In genomic region chr5:114679841-114680591, GRCm38 (mm10) we compare ENCODE assay signal across 7 mouse cellular contexts. TPM values are rescaled to one million over a fixed set of nuclear protein-coding genes. Genes with fewer than 3 reads are reported as not detected.
DNase-seq lines count a peak whose midpoint lies in the region; ATAC-seq and TF ChIP-seq lines count a peak whose summit lies in the region.

No protein-coding gene starts in this region.

- no peaks in the 10 kb centered on the region for H3K9me3 ChIP-seq in kidney, embryonic 16.5 days (ENCODE audit: low read length)
- no peaks in the 10 kb centered on the region for H3K9me3 ChIP-seq in E14TG2a.4 (ENCODE audit: low read length)

- 55% methylated on average over 17 of the region's 17 CpGs for WGBS in kidney, embryonic 16.5 days
- WGBS in macrophage (ENCODE audit: missing documents): 53% methylated on average over 17 of the region's 17 CpGs

- no peaks in the 10 kb centered on the region for H3K27me3 ChIP-seq in kidney, embryonic 16.5 days (ENCODE audit: insufficient read depth, low read length)
- H3K27me3 ChIP-seq in E14TG2a.4 (ENCODE audit: insufficient read depth, low read length): no peaks in the 10 kb centered on the region

- H3K4me2 ChIP-seq in kidney, embryonic 16.5 days (replicated peaks; ENCODE audit: low read depth, low read length): no peak overlapping the region

- H3K9ac ChIP-seq in kidney, embryonic 16.5 days (replicated peaks; ENCODE audit: low read length): no peak overlapping the region

- ATAC-seq in kidney, embryonic 16.5 days (ENCODE audit: low FRiP score, low TSS enrichment): no peak

- peaks cover 46% of the 10 kb centered on the region for H3K4me1 ChIP-seq in kidney, embryonic 16.5 days (ENCODE audit: insufficient read depth, low read length)
- peaks cover 71% of the 10 kb centered on the region for H3K4me1 ChIP-seq in E14TG2a.4 (replicated peaks; ENCODE audit: low read depth, low read length)

- no peak for TF ChIP-seq CTCF in E14TG2a.4 (conservative IDR thresholded peaks at IDR 0.05; ENCODE audit: low read length)

- peaks cover 14% of the 10 kb centered on the region; the same call in 1 of the 2 replicates for H3K36me3 ChIP-seq in kidney, embryonic 16.5 days (ENCODE audit: insufficient read depth, low read length)
- H3K36me3 ChIP-seq in E14TG2a.4 (ENCODE audit: insufficient read depth, low read length): peaks cover 43% of the 10 kb centered on the region
- H3K36me3 ChIP-seq in macrophage (ENCODE audit: inconsistent target): peaks cover 46% of the 10 kb centered on the region

- peaks cover 99% of the 10 kb centered on the region for H3K79me2 ChIP-seq in macrophage (ENCODE audit: inconsistent target)

- peak overlapping the region; percentile 51 for H3K27ac ChIP-seq in kidney, embryonic 16.5 days (ENCODE audit: low read length)
- peak overlapping the region; percentile 70 for H3K27ac ChIP-seq in macrophage

- DNase-seq in kidney, adult 11 months: no peak
- DNase-seq in brain, adult 2 months (ENCODE audit: low read depth, low spot score): peak; percentile 90
- no peak for DNase-seq in cerebellum, adult 11 months
- DNase-seq in frontal cortex, postnatal 25 days (ENCODE audit: low spot score in 2 of 2): no peak

- H3K4me3 ChIP-seq in kidney, embryonic 16.5 days (ENCODE audit: low read length): no peak overlapping the region
- peak overlapping the region; percentile 58 for H3K4me3 ChIP-seq in E14TG2a.4 (replicated peaks; ENCODE audit: low read length)
- H3K4me3 ChIP-seq in macrophage (ENCODE audit: inconsistent target): no peak overlapping the region

RNA-seq across cellular contexts. Expression of gene Gltp, which starts 10.8 kb away (rescaled TPM):
- 86.0 and 89.6 TPM in 2 replicates for polyA plus RNA-seq in kidney, embryonic 16.5 days (2015; fragmentation: Nextera tagmentation; extraction: Ambion mirVana)
- total RNA-seq in macrophage (2018; cell fraction: chromatin; rRNA removed): 10 to 100 TPM in 22 of 26 experiments, 1 to 10 TPM in 4; 6.8 to 33.1 (median 21.6) TPM
- total RNA-seq in macrophage (2018; cell fraction: cytosol; rRNA removed): 100 to 1,000 TPM; 176 to 408 (median 256) TPM
- 100 to 1,000 TPM in 1 of 26 experiments, 10 to 100 TPM in 25; 26.3 to 110 (median 56.0) TPM for total RNA-seq in macrophage (2018; cell fraction: nucleus; rRNA removed)
- polyA plus RNA-seq in macrophage (2018): 289 to 530 TPM (median 368 TPM) in 3 replicates

RNA-seq across cellular contexts. Expression of gene Trpv4, which starts 21.8 kb away (rescaled TPM):
- 33.4 and 33.6 TPM in 2 replicates for polyA plus RNA-seq in kidney, embryonic 16.5 days (2015; fragmentation: Nextera tagmentation; extraction: Ambion mirVana)
- total RNA-seq in macrophage (2018; cell fraction: chromatin; rRNA removed): 10 to 100 TPM in 22 of 26 experiments, 1 to 10 TPM in 4; 4.9 to 48.1 (median 27.0) TPM
- total RNA-seq in macrophage (2018; cell fraction: cytosol; rRNA removed): 1 to 10 TPM; 1.6 to 9.9 (median 5.4) TPM
- 10 to 100 TPM in 17 of 26 experiments, 1 to 10 TPM in 9; 3.5 to 37.8 (median 15.3) TPM for total RNA-seq in macrophage (2018; cell fraction: nucleus; rRNA removed)
- 4.4 to 12.1 TPM (median 7.1 TPM) in 3 replicates for polyA plus RNA-seq in macrophage (2018)

RNA-seq across cellular contexts. Expression of gene Tchp, which starts 27.5 kb away (rescaled TPM):
- polyA plus RNA-seq in kidney, embryonic 16.5 days (2015; fragmentation: Nextera tagmentation; extraction: Ambion mirVana): 15.5 and 16.1 TPM in 2 replicates
- 10 to 100 TPM in 22 of 26 experiments, 1 to 10 TPM in 4; 9.0 to 63.3 (median 24.2) TPM for total RNA-seq in macrophage (2018; cell fraction: chromatin; rRNA removed)
- total RNA-seq in macrophage (2018; cell fraction: cytosol; rRNA removed): 1 to 10 TPM; 1.8 to 7.3 (median 5.1) TPM
- 10 to 100 TPM in 15 of 26 experiments, 1 to 10 TPM in 11; 3.9 to 30.7 (median 12.1) TPM for total RNA-seq in macrophage (2018; cell fraction: nucleus; rRNA removed)
- polyA plus RNA-seq in macrophage (2018): 5.0 to 7.6 TPM (median 6.4 TPM) in 3 replicates
